Mouse (Mus musculus): ENCODE data around the gene Ptprd.

Ptprd gene

GRCm38 (mm10) chr4:78211529-78212494 lies at the start of gene Ptprd:
Gene Ptprd, minus strand, starts transcription at chr4:78211961.
- DNase-seq (ENCODE audit: low spot score) = no peak

- no peak for DNase-seq (ENCODE audit: low spot score)
These were observed 24.1 kb upstream of the Ptprd start for GRCm38 (mm10) chr4:78235820-78236219.

- DNase-seq (ENCODE audit: low spot score) = no peak
These were observed 23.6 kb upstream of the Ptprd start for GRCm38 (mm10) chr4:78235316-78235715.

GRCm38 (mm10) chr4:78234681-78235080 lies 22.9 kb upstream of the Ptprd start:
- DNase-seq (ENCODE audit: low spot score) = no peak

GRCm38 (mm10) chr4:78213949-78214348 lies 2.2 kb upstream of the Ptprd start:
- no peak for DNase-seq (ENCODE audit: low spot score)

GRCm38 (mm10) chr4:78212941-78213340 lies 1.2 kb upstream of the Ptprd start:
- DNase-seq (ENCODE audit: low spot score) = no peak

GRCm38 (mm10) chr4:78210878-78211528 lies 758 bp downstream of the Ptprd start:
- DNase-seq (ENCODE audit: low spot score) = no peak

GRCm38 (mm10) chr4:78205018-78205417 lies 6.7 kb downstream of the Ptprd start:
- no peak for DNase-seq (ENCODE audit: low spot score)

GRCm38 (mm10) chr4:78168447-78168846 lies 43.3 kb downstream of the Ptprd start:
- DNase-seq (ENCODE audit: low spot score) = no peak

- DNase-seq (ENCODE audit: low spot score) = no peak
These were observed 51.3 kb downstream of the Ptprd start for GRCm38 (mm10) chr4:78160451-78160850.

GRCm38 (mm10) chr4:78150561-78150960 lies 61.2 kb downstream of the Ptprd start:
- DNase-seq (ENCODE audit: low spot score) = no peak

- DNase-seq (ENCODE audit: low spot score) = no peak
These were observed 69.0 kb downstream of the Ptprd start for GRCm38 (mm10) chr4:78142767-78143148.

- no peak for DNase-seq (ENCODE audit: low spot score)
These were observed 69.5 kb downstream of the Ptprd start for GRCm38 (mm10) chr4:78142088-78142766.

- DNase-seq (ENCODE audit: low spot score) = no peak
These were observed 100.9 kb downstream of the Ptprd start for GRCm38 (mm10) chr4:78110898-78111297.

GRCm38 (mm10) chr4:78097526-78097925 lies 114.2 kb downstream of the Ptprd start:
- no peak for DNase-seq (ENCODE audit: low spot score)

GRCm38 (mm10) chr4:78082744-78083143 lies 129.0 kb downstream of the Ptprd start:
- no peak for DNase-seq (ENCODE audit: low spot score)

GRCm38 (mm10) chr4:78077499-78077898 lies 134.3 kb downstream of the Ptprd start:
- DNase-seq (ENCODE audit: low spot score) = no peak

GRCm38 (mm10) chr4:78077087-78077486 lies 134.7 kb downstream of the Ptprd start:
- no peak for DNase-seq (ENCODE audit: low spot score)

- DNase-seq (ENCODE audit: low spot score) = no peak
These were observed 173.4 kb downstream of the Ptprd start for GRCm38 (mm10) chr4:78038401-78038800.

GRCm38 (mm10) chr4:78002065-78002464 lies 209.7 kb downstream of the Ptprd start:
- DNase-seq (ENCODE audit: low spot score) = no peak

GRCm38 (mm10) chr4:77992709-77993108 lies 219.1 kb downstream of the Ptprd start:
- DNase-seq (ENCODE audit: low spot score) = no peak

- DNase-seq (ENCODE audit: low spot score) = no peak
These were observed 229.7 kb downstream of the Ptprd start for GRCm38 (mm10) chr4:77982094-77982493.

GRCm38 (mm10) chr4:77961711-77962110 lies 250.1 kb downstream of the Ptprd start:
- DNase-seq (ENCODE audit: low spot score) = no peak

Measured in c-Kit-positive CD71-positive TER-119-positive erythroid progenitor cells, embryonic 14.5 days (primary cell).